Comparison of ENCODE assay signal across 14 mouse cellular contexts in the genomic region with DNA sequence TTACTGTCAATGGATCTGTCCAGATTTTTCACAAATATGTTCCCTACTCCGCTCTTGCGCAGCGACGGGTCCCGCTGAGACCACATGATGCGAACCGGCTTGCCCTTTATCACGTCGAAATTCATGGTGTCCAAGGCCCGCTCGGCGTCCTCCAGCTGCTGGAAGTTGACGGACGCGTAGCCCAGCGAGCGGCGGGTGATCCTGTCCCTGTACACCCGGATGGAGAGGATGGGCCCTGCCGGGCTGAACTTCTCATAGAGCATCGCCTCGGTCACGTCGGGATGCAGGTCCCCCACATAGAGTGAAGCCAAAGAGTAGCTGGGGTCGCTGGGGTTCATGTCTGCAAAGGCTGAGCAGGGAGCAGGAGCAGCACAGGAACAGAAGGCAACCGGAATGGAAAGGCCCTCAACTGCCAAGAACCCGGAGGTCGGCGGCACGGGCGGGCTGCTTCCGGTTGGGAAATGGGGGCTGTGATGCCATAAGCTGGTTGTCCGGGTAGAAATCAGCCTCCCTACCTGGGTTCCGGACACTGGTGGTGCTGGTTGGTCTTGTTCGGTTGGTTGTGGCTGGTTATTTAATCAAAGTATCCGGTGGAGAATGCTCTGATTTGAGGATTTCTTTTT.
DNase-seq lines count a peak whose midpoint lies in the region.
"Had no signal": no experiment of that assay in that cellular context is flagged by ENCODE, and none has a peak within 500 bp of the region (broad histone marks: within the 10 kb centered on the region; RNA-seq: fewer than 3 reads in every experiment).

A gene (minus strand): TSS at position 435 of the 623 bp plus-strand sequence.

- DNase-seq in spleen, postnatal 4 days (ENCODE audit: low spot score in 2 of 2) = peak; percentile 12 to 60
- no peak for DNase-seq in spleen, postnatal 14 days (ENCODE audit: low spot score in 2 of 2)
- peak; percentile 72 for DNase-seq in R1 (ENCODE audit: low read depth, low spot score)
- peak; percentile 41 for DNase-seq in testis, postnatal 10 days (ENCODE audit: low spot score)
- DNase-seq in thymus, postnatal 25 days = no peak
- no peak for DNase-seq in urinary bladder, postnatal 25 days (ENCODE audit: low spot score)
- no peak for DNase-seq in cerebellum, adult 11 months
- DNase-seq: adrenal gland, postnatal 25 days; cerebellum, adult 2 months; cerebellum, postnatal 10 days; forebrain, postnatal 0 days; gastrocnemius, adult 2 months; gastrocnemius, postnatal 25 days; heart, postnatal 4 days had no signal

Comparison
In these comparisons a context has a peak if more than half of its experiments do, and no peak if none do; other contexts are left out.
1. DNase-seq: peak in spleen, postnatal 4 days (2 of 2), R1 (single experiment) and testis, postnatal 10 days (single experiment); none in spleen, postnatal 14 days (0 of 2), thymus, postnatal 25 days (single experiment), urinary bladder, postnatal 25 days (single experiment) and cerebellum, adult 11 months (single experiment).